8 mouse cellular contexts compared by ENCODE assay signal in genomic region chr9:57643856-57644180, GRCm38 (mm10). TPM values are rescaled to one million over a fixed set of nuclear protein-coding genes. Genes with fewer than 3 reads are reported as not detected.
A peak's percentile ranks its signal among the peaks of the same experiment; 100 is the strongest.
DNase-seq lines count a peak whose midpoint lies in the region; ATAC-seq and TF ChIP-seq lines count a peak whose summit lies in the region.

No protein-coding gene starts in this region.

- H3K4me2 ChIP-seq in kidney, embryonic 14.5 days (replicated peaks; ENCODE audit: low read depth, low read length) = peak overlapping the region; percentile 88
- peak overlapping the region; percentile 98 for H3K4me2 ChIP-seq in forebrain, embryonic 12.5 days
- peak overlapping the region; percentile 71 for H3K4me2 ChIP-seq in limb, embryonic 14.5 days (replicated peaks; ENCODE audit: low read depth, low read length, severe bottlenecking)
- peak overlapping the region; percentile 88 for H3K4me2 ChIP-seq in midbrain, embryonic 16.5 days (ENCODE audit: low read length)

- peak overlapping the region; percentile 75 for H3K4me3 ChIP-seq in kidney, embryonic 14.5 days (ENCODE audit: low read length)
- peak overlapping the region; percentile 94 for H3K4me3 ChIP-seq in forebrain, embryonic 12.5 days (replicated peaks)
- H3K4me3 ChIP-seq in limb, embryonic 14.5 days (replicated peaks; ENCODE audit: low read length) = peak overlapping the region; percentile 95
- H3K4me3 ChIP-seq in midbrain, embryonic 16.5 days (ENCODE audit: low read depth, low read length) = peak overlapping the region; percentile 94

- no peak for ATAC-seq in kidney, embryonic 14.5 days (ENCODE audit: low FRiP score, low TSS enrichment)
- no peak for ATAC-seq in forebrain, embryonic 12.5 days (ENCODE audit: low FRiP score)
- no peak for ATAC-seq in limb, embryonic 14.5 days (ENCODE audit: low FRiP score, low read depth)
- no peak for ATAC-seq in midbrain, embryonic 16.5 days

- H3K9ac ChIP-seq in kidney, embryonic 14.5 days (ENCODE audit: low read depth, low read length) = peak overlapping the region; percentile 94; the same call in 1 of the 2 replicates
- peak overlapping the region; percentile 99 for H3K9ac ChIP-seq in forebrain, embryonic 12.5 days
- peak overlapping the region; percentile 98 for H3K9ac ChIP-seq in limb, embryonic 14.5 days (ENCODE audit: low read depth, low read length, severe bottlenecking)
- peak overlapping the region; percentile 100 for H3K9ac ChIP-seq in midbrain, embryonic 16.5 days (ENCODE audit: low read depth, low read length)

- peaks cover 53% of the 10 kb centered on the region for H3K4me1 ChIP-seq in kidney, embryonic 14.5 days (ENCODE audit: control insufficient read depth, insufficient read depth, low read length)
- H3K4me1 ChIP-seq in forebrain, embryonic 12.5 days = peaks cover 59% of the 10 kb centered on the region
- H3K4me1 ChIP-seq in limb, embryonic 14.5 days (ENCODE audit: control insufficient read depth, insufficient read depth, low read length) = peaks cover 47% of the 10 kb centered on the region
- peaks cover 54% of the 10 kb centered on the region for H3K4me1 ChIP-seq in midbrain, embryonic 16.5 days (ENCODE audit: control insufficient read depth, insufficient read depth, low read length)

- WGBS in kidney, embryonic 14.5 days = 25% methylated on average over 7 of the region's 7 CpGs
- 69% methylated on average over 7 of the region's 7 CpGs for WGBS in forebrain, embryonic 12.5 days
- 34% methylated on average over 7 of the region's 7 CpGs for WGBS in limb, embryonic 14.5 days
- WGBS in midbrain, embryonic 16.5 days = 64% methylated on average over 7 of the region's 7 CpGs

- no peaks in the 10 kb centered on the region for H3K27me3 ChIP-seq in kidney, embryonic 14.5 days (ENCODE audit: control insufficient read depth, insufficient read depth, low read length)
- no peaks in the 10 kb centered on the region for H3K27me3 ChIP-seq in forebrain, embryonic 12.5 days
- H3K27me3 ChIP-seq in limb, embryonic 14.5 days (ENCODE audit: control insufficient read depth, insufficient read depth, low read length) = no peaks in the 10 kb centered on the region
- no peaks in the 10 kb centered on the region for H3K27me3 ChIP-seq in midbrain, embryonic 16.5 days (ENCODE audit: control insufficient read depth, insufficient read depth, low read depth, low read length)

- H3K9me3 ChIP-seq in kidney, embryonic 14.5 days (ENCODE audit: control insufficient read depth, low read length) = no peaks in the 10 kb centered on the region
- no peaks in the 10 kb centered on the region for H3K9me3 ChIP-seq in forebrain, embryonic 12.5 days
- no peaks in the 10 kb centered on the region for H3K9me3 ChIP-seq in limb, embryonic 14.5 days (ENCODE audit: control insufficient read depth, low read length)
- no peaks in the 10 kb centered on the region for H3K9me3 ChIP-seq in midbrain, embryonic 16.5 days (replicated peaks; ENCODE audit: control insufficient read depth, low read length, poor library complexity, severe bottlenecking)

- peaks cover 12% of the 10 kb centered on the region for H3K36me3 ChIP-seq in kidney, embryonic 14.5 days (ENCODE audit: control insufficient read depth, insufficient read depth, low read length)
- peaks cover 4% of the 10 kb centered on the region; the same call in 1 of the 2 replicates for H3K36me3 ChIP-seq in forebrain, embryonic 12.5 days (replicated peaks)
- peaks cover 8% of the 10 kb centered on the region for H3K36me3 ChIP-seq in limb, embryonic 14.5 days (ENCODE audit: control insufficient read depth, insufficient read depth, low read length)
- H3K36me3 ChIP-seq in midbrain, embryonic 16.5 days (ENCODE audit: control insufficient read depth, insufficient read depth, low read length) = no peaks in the 10 kb centered on the region; the same call in 1 of the 2 replicates

- TF ChIP-seq POLR2A in limb, embryonic 14.5 days (IDR thresholded peaks at IDR 0.05; ENCODE audit: borderline replicate concordance, extremely low read depth, insufficient read depth, insufficient read length) = no peak

- no peak for DNase-seq in kidney, postnatal 10 days
- no peak for DNase-seq in limb, embryonic 14.5 days (ENCODE audit: low spot score)
- DNase-seq in MN1 (ENCODE audit: low spot score) = no peak
- DNase-seq in yolk sac, embryonic 10.5 days (ENCODE audit: low spot score) = no peak
- no peak for DNase-seq in cerebellum, adult 11-12 months

- peak overlapping the region; percentile 47; the same call in 1 of the 2 replicates for H3K27ac ChIP-seq in kidney, embryonic 14.5 days (ENCODE audit: low read depth, low read length)
- H3K27ac ChIP-seq in forebrain, embryonic 12.5 days = no peak overlapping the region
- no peak overlapping the region for H3K27ac ChIP-seq in limb, embryonic 14.5 days (replicated peaks; ENCODE audit: low read depth, low read length)
- no peak overlapping the region for H3K27ac ChIP-seq in midbrain, embryonic 16.5 days (ENCODE audit: low read length)

RNA-seq across cellular contexts. Expression of gene Csk, which starts 9.6 kb away (rescaled TPM):
- polyA plus RNA-seq in kidney, embryonic 14.5 days (2014; fragmentation: Nextera tagmentation; extraction: Ambion mirVana) = 24.3 and 26.1 TPM in 2 replicates
- 28.6 and 29.8 TPM in 2 replicates for polyA plus RNA-seq in forebrain, embryonic 12.5 days (2016; fragmentation: Nextera tagmentation; extraction: Ambion mirVana)
- polyA plus RNA-seq in limb, embryonic 14.5 days (2012; rRNA removed) = 88.5 and 91.4 TPM in 2 replicates
- polyA plus RNA-seq in limb, embryonic 14.5 days (2014; fragmentation: Nextera tagmentation; extraction: Ambion mirVana) = 28.1 and 29.7 TPM in 2 replicates
- polyA plus RNA-seq in midbrain, embryonic 16.5 days (2015; fragmentation: Nextera tagmentation; extraction: Ambion mirVana) = 38.2 and 39.2 TPM in 2 replicates

RNA-seq across cellular contexts. Expression of gene Lman1l, which starts 23.2 kb away (rescaled TPM):
- polyA plus RNA-seq in kidney, embryonic 14.5 days (2014; fragmentation: Nextera tagmentation; extraction: Ambion mirVana) = not detected in 2 replicates
- polyA plus RNA-seq in forebrain, embryonic 12.5 days (2016; fragmentation: Nextera tagmentation; extraction: Ambion mirVana) = not detected in 2 replicates
- polyA plus RNA-seq in limb, embryonic 14.5 days (2012; rRNA removed) = 0.09 TPM in 1 of 2 replicates, not detected in the other
- not detected in 2 replicates for polyA plus RNA-seq in limb, embryonic 14.5 days (2014; fragmentation: Nextera tagmentation; extraction: Ambion mirVana)
- not detected in 2 replicates for polyA plus RNA-seq in midbrain, embryonic 16.5 days (2015; fragmentation: Nextera tagmentation; extraction: Ambion mirVana)

RNA-seq across cellular contexts. Expression of gene Cplx3, which starts 37.7 kb away (rescaled TPM):
- polyA plus RNA-seq in kidney, embryonic 14.5 days (2014; fragmentation: Nextera tagmentation; extraction: Ambion mirVana) = not detected in 2 replicates
- 0.65 TPM in 1 of 2 replicates, not detected in the other for polyA plus RNA-seq in forebrain, embryonic 12.5 days (2016; fragmentation: Nextera tagmentation; extraction: Ambion mirVana)
- 0.03 TPM in 1 of 2 replicates, not detected in the other for polyA plus RNA-seq in limb, embryonic 14.5 days (2012; rRNA removed)
- polyA plus RNA-seq in limb, embryonic 14.5 days (2014; fragmentation: Nextera tagmentation; extraction: Ambion mirVana) = not detected in 2 replicates
- 0.46 and 1.3 TPM in 2 replicates for polyA plus RNA-seq in midbrain, embryonic 16.5 days (2015; fragmentation: Nextera tagmentation; extraction: Ambion mirVana)

RNA-seq across cellular contexts. Expression of gene Cyp1a2, which starts 39.7 kb away (rescaled TPM):
- not detected in 2 replicates for polyA plus RNA-seq in kidney, embryonic 14.5 days (2014; fragmentation: Nextera tagmentation; extraction: Ambion mirVana)
- not detected in 2 replicates for polyA plus RNA-seq in forebrain, embryonic 12.5 days (2016; fragmentation: Nextera tagmentation; extraction: Ambion mirVana)
- polyA plus RNA-seq in limb, embryonic 14.5 days (2012; rRNA removed) = not detected in 2 replicates
- polyA plus RNA-seq in limb, embryonic 14.5 days (2014; fragmentation: Nextera tagmentation; extraction: Ambion mirVana) = not detected in 2 replicates
- polyA plus RNA-seq in midbrain, embryonic 16.5 days (2015; fragmentation: Nextera tagmentation; extraction: Ambion mirVana) = not detected in 2 replicates

RNA-seq across cellular contexts. Expression of gene Cyp1a1, which starts 43.9 kb away (rescaled TPM):
- polyA plus RNA-seq in kidney, embryonic 14.5 days (2014; fragmentation: Nextera tagmentation; extraction: Ambion mirVana) = 0.08 and 0.11 TPM in 2 replicates
- not detected in 2 replicates for polyA plus RNA-seq in forebrain, embryonic 12.5 days (2016; fragmentation: Nextera tagmentation; extraction: Ambion mirVana)
- 0.03 and 0.04 TPM in 2 replicates for polyA plus RNA-seq in limb, embryonic 14.5 days (2012; rRNA removed)
- polyA plus RNA-seq in limb, embryonic 14.5 days (2014; fragmentation: Nextera tagmentation; extraction: Ambion mirVana) = not detected in 2 replicates
- 0.06 and 0.12 TPM in 2 replicates for polyA plus RNA-seq in midbrain, embryonic 16.5 days (2015; fragmentation: Nextera tagmentation; extraction: Ambion mirVana)
